Mouse (Mus musculus) left cerebral cortex, postnatal 4 days (tissue): ENCODE data around the gene Clec18a. TPM values are rescaled to one million over a fixed set of nuclear protein-coding genes. Genes with fewer than 3 reads are reported as not detected.
"Not testable (repeated sequence)": the region's sequence is repeated elsewhere in the genome, so short reads cannot be mapped to it uniquely, and the experiment has no call there.

Experiments used
- DNase-seq: peaks from one replicate; pipeline ENCODE4 v3.0.0-alpha.2; 2022
- intact Hi-C: fragments of 180-260 bp; cut with DNase I; formaldehyde crosslinking; loops from one replicate; pipeline ENCODE4 v1.15.1; 2025
- total RNA-seq, 2 experiments: library from RNA; stranded (reverse); gene quantifications; 2 replicates each; pipeline ENCODE4 v1.2.3; 2021

The Clec18a gene
- under 1 TPM in 1 of 2 experiments, not detected in 1; 0.14 TPM for total RNA-seq

DNA sequence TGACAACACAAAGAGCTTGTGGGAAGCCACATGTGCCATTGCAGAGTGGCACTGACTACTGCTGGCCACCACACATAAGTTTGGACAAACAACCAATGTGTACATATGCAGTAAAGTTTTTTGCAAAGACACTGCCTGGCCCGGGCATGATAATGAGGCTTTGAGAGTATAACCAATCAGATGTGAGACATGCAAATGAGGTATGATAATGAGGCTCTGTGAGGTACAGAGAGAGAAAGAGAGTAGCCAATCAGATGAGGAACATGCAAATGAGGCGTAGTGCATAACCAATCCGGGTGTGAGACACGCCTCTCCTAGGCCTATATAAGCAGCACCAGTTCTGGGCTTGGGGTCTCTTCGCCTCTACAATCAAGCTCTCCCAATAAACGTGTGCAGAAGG is at the start of gene Clec18a:
TSS of gene Clec18a (minus strand) at position 101 of the 400 bp plus-strand sequence.
- not testable (repeated sequence) for DNase-seq
- intact Hi-C loops = loop anchor here (5.0 kb wide), 1 partner anchor 35 kb away; the partner anchor contains the start of gene Exosc6

DNA sequence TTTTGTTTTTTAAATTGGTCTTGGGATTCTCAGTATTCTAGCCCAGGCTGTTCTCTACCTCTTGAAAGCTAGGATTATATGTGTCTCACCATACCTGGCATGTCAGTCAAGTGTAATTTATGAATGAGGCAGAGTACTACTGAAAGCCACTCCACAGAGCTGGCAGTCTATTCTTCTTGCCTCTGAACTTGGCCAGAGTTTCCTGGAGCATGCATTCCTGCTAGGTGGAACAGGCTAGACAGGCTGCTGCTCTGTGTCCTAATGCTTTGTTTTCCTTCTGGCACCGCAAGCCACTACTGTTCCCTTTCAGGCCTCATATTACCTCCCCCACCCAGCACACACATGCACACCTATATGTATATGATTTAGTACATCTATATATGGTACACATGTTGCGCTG is 38.5 kb upstream of the Clec18a start:
- no peak for DNase-seq
- intact Hi-C loops = no loop called here

DNA sequence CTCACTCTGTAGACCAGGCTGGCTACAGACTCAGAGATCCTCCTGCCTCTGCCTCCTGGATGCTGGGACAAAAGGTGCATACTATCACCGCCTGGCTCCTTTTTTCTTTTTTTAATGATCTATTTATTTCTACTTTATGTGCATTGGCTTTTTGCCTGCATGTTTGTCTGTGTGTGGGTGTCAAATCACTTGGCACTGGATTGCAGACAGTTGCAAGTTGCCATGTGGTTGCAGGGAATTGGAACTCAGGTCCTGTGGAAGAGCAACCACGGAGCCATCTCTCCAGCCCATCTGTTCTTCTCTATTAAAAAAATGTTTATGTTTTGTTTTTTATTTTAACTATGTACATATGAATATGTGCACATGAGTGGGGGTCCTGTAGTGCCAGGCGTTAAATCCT is 27.3 kb upstream of the Clec18a start:
- DNase-seq = no peak
- intact Hi-C loops = no loop called here

DNA sequence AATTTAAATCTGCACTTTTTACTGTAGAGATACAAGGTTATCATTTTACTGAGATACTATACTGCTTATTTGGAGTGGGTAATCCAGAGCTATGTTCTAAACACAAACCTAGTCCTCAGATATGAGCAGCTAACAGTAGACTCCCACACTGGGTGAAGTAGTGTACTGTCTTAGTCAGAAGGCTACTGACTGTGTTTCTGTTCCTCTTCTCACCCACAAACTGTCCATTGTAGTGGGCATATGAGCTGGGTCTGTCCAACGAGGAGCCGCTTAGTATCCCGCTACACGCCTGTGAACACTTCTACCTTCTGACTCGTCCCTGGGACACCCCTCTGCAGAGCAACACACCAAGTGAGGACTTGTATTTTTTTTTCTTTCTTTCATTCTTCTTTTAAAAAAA is 22.7 kb upstream of the Clec18a start:
- intact Hi-C loops = no loop called here
- no peak for DNase-seq

DNA sequence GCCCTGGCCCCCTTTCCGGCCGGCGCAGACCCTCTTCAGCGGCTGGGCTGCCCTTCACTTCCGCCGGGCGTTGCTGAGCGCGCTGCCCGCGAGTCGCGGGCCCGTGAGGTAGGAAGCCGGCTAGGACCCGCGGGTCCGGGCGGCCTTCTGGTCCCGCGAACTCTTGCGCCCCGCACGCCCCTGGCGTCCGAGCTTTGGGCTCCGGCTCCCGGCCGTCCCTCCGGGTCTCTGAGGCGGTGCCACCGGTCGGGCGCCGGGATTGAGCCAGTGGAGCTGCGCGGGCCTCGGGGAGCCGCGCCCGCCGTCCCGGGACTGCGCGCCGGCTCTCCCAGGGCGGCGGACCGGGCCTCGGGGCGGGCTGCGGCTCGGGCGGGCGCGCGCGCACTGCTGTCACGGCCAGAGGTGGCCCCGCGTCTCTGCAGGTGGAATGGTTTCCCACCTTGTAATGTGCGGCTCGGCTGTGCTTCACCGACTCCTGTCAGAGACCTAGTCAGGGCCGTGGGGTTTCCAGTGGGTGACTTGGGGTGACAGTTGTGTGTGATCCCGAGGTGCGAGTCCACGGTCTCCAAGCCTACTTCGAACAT is 2.6 kb upstream of the Clec18a start:
- intact Hi-C loops = loop anchor here (2.0 to 5.0 kb wide), 2 partner anchors 38 to 48 kb away; partner anchors contain the start of gene Exosc6
- not testable (repeated sequence) for DNase-seq

DNA sequence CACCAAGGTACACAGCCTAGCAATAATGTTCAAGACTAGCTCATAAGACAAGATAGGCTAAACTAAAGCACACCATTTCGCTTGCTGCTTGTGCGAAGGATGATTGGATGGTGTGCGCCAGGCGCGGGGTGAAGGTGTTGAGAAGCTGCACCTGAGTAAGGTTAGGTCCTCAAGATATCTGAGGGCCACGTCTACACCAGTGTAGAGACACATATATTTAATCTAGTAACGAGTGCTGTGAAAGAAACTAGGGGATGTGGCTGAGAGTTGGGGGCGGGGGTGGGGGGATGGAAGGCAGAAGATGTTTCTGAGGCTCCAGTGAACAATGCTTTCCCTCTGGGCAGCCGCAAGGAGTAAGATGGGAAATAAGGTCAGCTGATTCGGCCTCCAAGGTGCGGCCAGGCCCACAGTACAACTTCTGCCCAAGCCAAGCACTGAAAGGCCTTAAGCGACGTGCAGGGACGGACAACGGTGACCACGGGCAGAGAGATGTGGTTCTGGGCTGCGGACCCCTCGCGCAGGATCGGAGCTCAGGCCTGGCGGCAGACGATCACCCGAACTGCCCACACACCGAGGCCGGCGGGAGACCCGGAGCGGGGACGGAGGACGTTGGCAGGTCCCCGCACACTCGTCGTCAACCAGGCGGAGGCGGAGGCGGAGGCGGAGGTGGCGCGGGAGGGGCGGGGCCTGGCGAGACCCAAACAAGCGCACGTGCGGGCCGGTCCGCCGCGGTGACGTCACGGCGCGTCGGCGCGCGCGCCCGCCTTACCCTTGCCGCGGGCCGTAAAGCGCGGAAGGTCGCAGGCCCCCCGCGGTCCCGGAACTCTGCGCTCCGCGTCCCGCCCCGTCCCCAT is 1.9 kb upstream of the Clec18a start, which contains the start of gene Pdpr:
TSS of gene Pdpr (plus strand) at position 766 of the 854 bp plus-strand sequence.
- intact Hi-C loops = loop anchor here (2.0 to 5.0 kb wide), 2 partner anchors 37 to 49 kb away; partner anchors contain the start of gene Exosc6
- peak; percentile 96 for DNase-seq

DNA sequence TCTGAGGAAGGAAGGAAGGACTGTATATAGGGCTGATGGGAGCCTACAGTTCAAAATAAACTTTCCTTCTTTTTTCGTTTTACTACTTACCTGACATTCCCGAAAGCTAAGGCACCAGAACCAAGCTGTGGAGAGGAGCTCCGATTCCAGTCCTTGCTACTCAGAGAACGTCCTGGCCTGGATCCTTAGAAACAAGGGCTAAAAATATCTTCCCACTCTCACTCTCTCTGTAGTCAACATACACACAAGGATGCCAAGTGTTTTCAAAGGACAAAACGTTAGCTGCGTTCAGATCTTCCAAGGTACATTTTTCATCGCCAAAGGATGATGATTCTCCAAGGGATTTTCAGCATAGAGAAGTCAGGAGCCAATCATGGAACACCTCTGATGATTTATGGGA is 520 bp downstream of the Clec18a start:
- DNase-seq = no peak
- intact Hi-C loops = loop anchor here (5.0 kb wide), 1 partner anchor 34 kb away; the partner anchor contains the start of gene Exosc6

DNA sequence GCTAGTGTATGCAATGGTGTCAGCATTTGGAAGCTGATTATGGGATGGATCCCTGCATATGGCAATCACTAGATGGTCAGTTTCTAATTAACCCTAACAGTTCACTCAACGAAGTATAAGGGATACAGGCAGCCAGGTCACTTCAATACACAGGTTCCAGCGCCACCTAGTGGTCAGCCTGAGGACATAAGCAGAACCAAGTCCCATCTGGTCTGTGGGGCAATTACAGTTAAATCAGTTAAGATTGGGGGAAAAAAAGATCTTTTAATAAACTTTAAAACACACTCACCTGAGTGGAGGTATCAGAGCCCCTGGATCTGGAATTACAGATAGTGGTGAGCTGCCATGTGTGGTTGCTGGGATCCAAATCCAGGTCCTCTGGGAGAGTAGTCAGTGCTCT is 2.1 kb downstream of the Clec18a start:
- DNase-seq = peak; percentile 82
- intact Hi-C loops = loop anchor here (5.0 kb wide), 1 partner anchor 33 kb away; the partner anchor contains the start of gene Exosc6

DNA sequence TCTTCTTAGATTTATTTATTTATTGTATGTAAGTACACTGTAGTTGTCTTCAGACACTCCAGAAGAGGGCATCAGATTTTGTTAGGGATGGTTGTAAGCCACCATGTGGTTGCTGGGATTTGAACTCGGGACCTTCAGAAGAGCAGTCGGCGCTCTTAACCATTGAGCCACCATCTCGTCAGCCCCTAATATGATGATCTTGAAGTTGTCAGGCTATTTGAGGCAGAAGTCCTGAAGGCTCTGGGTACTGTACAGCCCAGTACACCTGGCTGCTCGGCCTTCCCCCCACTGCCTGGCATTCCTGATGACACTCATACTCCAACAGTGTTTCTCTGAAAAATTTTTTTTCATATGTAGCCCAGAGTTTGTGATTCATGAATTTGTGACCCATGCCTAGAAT is 8.3 kb downstream of the Clec18a start:
- intact Hi-C loops, DNase-seq: not testable (repeated sequence)

DNA sequence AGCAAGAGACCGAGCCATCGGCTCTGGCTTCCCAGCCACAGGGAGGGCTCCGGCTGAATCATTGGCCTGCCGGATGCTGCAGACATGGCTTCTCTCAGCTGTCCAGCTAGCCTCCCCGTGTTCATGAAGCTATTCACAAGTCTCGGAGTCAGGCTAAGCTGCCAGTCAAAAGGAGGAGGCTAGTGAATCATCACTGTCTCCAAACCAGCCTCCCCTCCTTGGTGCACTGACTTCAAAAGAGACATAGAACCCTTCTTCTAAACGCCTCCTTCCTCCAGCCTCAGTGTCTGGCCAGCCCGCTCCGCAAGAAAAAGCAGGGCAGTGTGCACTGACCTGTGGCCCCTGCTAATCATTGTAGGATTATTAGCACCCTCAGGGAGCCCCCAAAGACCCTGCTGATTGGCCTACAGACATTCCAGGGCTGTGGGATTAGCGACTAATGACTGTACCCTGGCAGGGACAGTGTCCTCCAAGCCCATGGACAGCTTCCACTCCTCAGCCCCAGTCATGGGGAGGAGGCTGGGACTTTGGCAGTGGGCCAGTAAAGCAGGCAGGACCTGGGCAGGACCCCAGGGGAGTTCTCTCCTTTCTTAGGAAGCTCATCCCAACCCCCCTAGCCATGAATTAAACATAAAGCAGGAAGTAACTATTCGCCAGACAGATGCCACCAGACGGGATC is 10.5 kb downstream of the Clec18a start:
- intact Hi-C loops = no loop called here
- no peak for DNase-seq

DNA sequence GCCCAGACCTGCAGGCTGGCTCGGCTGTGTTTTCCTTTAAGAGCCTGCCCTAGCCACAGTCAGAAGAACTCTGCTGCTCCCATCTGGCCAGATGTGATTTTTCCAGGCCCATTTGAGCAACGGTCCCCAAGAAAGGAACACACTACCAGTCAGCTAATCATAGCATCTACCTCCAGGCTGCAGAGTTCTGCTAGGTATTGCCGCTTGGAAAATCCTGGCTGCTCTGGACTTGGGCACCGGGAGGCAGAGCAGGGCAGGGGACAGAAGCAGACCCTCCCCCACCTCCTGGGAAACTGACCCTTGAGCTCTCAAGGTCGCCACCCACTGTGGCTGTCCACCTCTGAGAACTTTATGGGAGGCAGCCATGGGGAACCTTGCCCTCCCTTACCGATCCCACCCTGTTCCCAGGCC is 12.4 kb downstream of the Clec18a start:
- intact Hi-C loops = no loop called here
- no peak for DNase-seq

DNA sequence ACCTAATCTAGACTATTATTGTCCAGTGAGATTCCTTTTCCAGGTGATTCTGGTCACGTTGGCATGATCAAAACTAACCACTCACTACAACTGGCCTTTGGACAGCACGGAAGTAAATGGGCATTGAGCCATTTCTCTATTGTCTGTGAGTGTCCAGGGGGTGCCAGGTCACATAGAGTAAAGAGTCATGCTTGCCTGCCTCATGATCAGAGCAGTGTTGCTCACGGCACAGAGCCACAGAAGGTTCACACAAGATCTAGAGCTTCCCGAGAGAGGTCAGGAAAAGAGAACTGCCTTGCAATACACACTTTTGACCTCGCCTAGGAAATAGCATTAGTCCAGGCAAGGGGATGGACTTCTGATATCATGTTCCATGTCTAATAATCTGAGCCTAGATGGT is 12.8 kb downstream of the Clec18a start:
- no peak for DNase-seq
- intact Hi-C loops = no loop called here

DNA sequence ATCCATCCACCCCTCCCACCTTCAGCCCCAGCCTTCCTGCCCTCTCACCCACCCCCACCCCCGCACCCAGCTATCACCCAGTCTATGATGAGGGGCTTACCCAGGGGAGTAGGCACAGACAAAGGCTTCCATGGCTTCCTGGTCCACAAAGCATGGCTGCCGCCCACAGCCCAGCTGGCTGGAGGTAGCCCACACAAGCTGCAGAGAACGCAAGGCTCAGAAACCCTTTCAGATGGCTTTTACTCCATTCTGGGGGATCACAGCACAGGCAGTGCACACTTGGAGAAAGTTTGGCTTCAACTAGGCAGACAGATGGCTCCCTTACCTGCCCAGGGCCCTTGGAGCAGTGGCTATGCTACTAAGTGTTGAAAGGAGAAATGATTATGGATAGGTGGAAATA is 16.3 kb downstream of the Clec18a start:
- intact Hi-C loops = no loop called here
- DNase-seq = no peak

DNA sequence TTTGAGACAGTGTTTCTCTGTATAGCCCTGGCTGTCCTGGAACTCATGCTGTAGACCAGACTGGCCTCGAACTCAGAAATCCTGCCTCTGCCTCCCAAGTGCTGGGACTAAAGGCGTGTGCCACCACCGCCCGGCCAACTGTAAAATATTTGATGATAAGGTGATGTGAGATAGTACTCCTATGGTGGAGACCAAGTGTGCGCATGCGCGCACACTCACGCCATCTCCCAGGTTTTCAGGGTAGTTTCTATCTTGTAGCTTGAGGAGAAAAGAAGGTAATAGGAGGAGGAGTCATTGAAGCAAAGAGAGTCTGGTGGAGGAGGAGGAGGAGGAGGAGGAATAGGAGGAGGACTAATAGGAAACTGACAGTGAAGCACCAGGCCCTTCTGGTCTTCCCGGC is 23.6 kb downstream of the Clec18a start:
- intact Hi-C loops, DNase-seq: not testable (repeated sequence)

DNA sequence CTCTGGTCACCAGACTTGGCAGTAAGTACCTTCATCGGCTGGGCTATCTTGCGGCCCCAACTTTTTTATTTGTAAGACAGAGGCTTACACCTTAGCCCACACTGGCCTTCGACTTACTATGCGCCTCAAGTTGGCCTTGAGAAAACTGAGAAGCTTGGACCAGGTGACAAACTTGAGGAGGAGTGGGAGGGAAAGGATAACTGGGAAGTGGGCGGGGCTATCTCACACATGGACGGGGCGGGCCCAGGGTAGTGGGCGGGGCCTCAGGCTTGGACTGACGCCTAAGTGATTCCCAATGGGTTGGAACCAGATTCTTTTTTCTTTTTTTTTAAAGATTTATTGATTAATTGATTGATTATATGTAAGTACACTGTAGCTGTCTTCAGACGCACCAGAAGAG is 24.8 kb downstream of the Clec18a start:
- intact Hi-C loops = no loop called here

DNA sequence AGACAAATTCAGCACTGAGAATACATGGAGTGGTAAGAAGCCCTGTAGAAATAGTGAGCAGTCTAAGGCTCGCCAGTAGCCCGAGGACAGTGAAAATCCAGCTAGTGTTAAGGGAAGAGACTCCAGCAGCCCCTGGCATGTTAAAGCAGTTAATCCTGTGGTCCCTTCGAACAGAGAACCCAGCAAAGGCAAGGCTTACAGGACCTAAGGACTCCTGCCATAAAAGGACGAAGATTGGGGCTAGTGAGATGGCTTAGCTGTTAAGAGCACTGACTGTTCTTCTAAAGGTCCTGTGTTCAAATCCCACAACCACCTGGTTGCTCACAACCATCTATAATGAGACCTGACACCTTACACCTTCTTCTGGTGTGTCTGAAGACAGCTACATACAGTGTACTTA is 25.9 kb downstream of the Clec18a start:
- intact Hi-C loops = no loop called here
- DNase-seq = no peak

More for the DNA sequence above, 24.8 kb downstream of the Clec18a start:
- no peak for DNase-seq

DNA sequence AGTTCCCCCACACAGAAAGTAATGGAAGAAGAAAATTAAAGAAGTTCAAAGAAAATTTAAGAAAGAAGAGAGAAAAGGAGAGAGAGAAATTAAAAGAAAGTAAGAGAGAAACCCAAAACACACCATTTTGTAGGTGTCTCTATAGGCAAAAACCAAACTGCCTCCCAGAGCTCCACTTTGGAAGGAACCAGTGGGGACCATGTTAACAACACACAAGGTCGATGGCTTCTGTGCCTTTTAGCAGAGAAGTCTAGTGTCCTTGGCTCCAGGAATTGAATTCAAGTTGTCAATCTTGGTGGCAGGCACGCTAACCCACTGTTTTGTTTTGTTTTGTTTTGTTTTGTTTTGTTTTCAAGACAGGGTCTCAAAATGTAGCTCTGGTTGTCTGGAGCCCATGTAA is 29.3 kb downstream of the Clec18a start:
- intact Hi-C loops = no loop called here

DNA sequence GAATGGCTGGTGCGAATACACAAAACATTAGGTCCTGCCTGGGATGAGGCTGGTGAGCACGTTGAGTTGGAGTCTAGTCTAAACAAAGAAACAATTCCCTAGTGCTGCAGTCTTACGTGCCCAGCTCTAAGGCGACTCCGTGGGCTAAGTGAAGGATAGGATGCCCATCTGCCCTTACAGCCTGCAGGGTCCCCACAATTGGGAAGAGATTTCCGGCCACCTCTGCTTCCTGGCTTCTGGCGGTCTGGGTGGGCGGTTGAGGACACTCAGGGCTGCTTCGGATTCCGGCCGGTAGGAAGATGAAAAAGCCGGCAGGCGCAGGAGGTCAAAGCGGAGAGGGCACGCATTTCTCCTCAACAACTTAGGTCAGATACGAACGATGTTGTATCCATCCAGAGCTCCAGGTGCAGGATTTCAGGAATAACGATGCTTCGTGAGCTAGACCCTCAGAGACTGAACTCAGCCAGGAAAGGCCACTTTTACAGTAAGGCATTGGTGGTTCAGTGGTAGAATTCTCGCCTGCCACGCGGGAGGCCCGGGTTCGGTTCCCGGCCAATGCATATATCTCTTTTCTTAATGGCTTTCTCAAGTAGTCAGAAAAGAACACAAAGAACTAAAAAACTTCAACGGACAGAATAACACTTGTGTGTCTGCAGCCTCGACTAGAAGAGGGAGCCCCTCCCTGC is 30.0 kb downstream of the Clec18a start:
- intact Hi-C loops = no loop called here
- peak; percentile 87 for DNase-seq

More for the DNA sequence above, 29.3 kb downstream of the Clec18a start:
- no peak for DNase-seq

DNA sequence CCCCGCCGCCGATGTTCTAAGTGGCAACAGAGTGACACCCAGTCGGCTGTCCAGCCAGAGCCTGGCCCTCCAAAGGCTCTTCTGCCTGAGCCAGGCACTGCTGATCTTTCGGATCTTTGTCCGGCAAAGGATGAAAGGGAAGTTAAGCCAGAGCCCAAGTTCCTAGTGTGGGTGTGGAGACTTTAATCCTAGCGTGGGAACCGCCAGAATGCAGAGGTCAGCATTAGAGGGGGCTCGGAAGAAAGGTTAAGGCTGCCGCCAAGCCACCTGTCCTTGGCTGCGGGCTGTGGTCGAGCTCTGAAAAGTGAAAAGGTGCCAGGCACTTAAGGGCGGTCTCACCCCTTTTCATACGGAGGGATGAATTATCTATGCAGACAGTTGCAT is 30.5 kb downstream of the Clec18a start:
- intact Hi-C loops = no loop called here
- DNase-seq = peak; percentile 11

DNA sequence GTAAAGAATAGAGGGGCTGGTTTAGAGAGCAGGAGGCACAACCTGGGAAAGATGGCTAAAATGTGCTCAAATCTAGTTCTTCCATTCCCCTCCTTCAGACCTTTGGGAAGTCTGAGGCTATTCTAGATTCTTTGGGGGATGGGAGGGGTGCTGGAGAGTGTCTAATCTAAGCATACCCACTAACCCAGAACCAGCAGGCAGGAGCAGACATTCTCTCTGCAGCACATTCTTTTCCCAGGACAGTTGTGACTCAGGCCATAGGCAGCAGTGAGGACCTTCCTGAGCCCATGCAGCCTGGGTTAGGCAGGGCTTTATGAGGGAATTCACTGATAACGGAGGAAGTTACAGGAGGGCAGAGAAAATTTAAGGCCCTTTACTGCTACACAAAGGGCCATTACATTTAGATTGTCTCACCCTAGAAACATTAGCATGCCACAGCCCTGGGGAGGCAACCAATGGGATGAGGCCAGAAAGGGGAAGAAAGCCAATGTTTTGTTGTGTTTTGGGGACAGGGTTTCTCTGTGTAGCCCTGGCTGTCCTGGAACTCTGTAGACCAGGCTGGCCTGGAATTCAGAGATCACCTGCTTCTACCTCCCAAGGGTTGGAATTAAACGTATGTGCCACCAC is 33.2 kb downstream of the Clec18a start:
- intact Hi-C loops = loop anchor here (5.0 kb wide), 1 partner anchor 33 kb away; the partner anchor contains the start of genes Clec18a and Pdpr
- DNase-seq = no peak
